Mouse (Mus musculus) brain, embryonic 14.5 days (tissue): ENCODE measurements around the gene Adam12.

Source experiments
- CTCF ChIP-seq: fragments of 200-500 bp; IDR thresholded peaks from 2 replicates; pipeline ENCODE4 v1.5.1; 2012; ENCODE audit warnings: inconsistent platforms, mild to moderate bottlenecking, moderate library complexity, borderline replicate concordance; ENCODE audit not compliant: insufficient read depth, insufficient read length; ENCODE audit errors: extremely low read depth
- POLR2A ChIP-seq: fragments of 200-500 bp; IDR thresholded peaks from 2 replicates; pipeline ENCODE4 v1.6.1; 2012; ENCODE audit warnings: mild to moderate bottlenecking, inconsistent platforms, borderline replicate concordance; ENCODE audit not compliant: poor library complexity, insufficient read depth, insufficient read length, severe bottlenecking; ENCODE audit errors: extremely low read depth

DNA sequence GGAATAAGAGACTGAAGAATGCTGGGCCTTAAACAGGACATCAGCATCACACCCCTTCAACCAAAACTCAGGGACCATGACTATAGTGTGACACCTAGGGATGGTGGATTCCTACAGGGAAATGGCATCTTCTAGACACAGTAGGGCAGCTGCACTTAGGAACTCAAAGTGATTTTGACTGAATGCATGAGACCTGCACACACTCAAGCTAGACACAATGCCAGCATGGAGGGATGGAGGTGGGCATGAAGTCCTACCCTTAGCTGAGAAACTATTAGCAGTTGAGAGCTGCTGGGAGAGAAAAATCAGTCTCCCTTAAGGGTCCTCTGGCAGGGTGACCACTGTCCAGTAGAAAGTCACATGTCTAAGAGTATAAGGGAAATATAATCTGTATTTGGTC is 147.0 kb downstream of the Adam12 start:
- no peak for TF ChIP-seq CTCF
- TF ChIP-seq POLR2A = no peak
